Mouse (Mus musculus): ENCODE data around the gene Syt8. TPM values are rescaled to one million over a fixed set of nuclear protein-coding genes. Genes with fewer than 3 reads are reported as not detected.

The Syt8 gene
- total and polyA plus RNA-seq, 3 experiments, result not detected

DNA sequence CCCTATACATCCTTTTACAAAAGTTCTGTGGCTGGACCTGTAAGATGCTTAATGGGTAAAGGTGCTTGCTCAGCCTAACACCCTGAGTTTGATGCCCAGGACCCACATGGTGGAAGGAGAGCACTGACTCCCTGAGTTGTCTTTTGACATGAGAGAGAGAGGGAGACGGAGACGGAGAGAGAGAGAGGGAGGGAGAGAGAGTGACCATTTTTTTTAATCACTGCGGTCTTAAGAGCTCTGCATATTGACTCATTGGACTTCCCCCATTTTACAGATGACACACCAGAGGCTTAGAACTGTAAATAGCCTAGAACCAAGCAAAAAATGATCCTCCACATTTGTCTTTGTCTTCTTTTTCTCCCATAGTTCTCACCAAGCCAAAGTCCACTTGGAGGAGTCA lies 53.4 kb downstream of the Syt8 start:
- H3K9ac ChIP-seq (ENCODE audit: low read depth, low read length), result no peak overlapping the region
- no peaks in the 10 kb centered on the region for H3K36me3 ChIP-seq (ENCODE audit: control insufficient read depth, insufficient read depth, low read length)
- no peak for TF ChIP-seq POLR2A (IDR thresholded peaks at IDR 0.05; ENCODE audit: insufficient read depth, low read depth, low read length)
- TF ChIP-seq EP300 (IDR thresholded peaks at IDR 0.05; ENCODE audit: insufficient read depth, low read depth, low read length), result no peak
- no peak for TF ChIP-seq CTCF (IDR thresholded peaks at IDR 0.05)
- H3K27ac ChIP-seq, result no peak overlapping the region
- no peak for DNase-seq
- H3K4me3 ChIP-seq, result no peak overlapping the region
- intact Hi-C loops (cut with DNase I), result no loop called here
- WGBS, result 85% methylated on average over 3 of the region's 3 CpGs
- no peaks in the 10 kb centered on the region for H3K79me2 ChIP-seq (replicated peaks; ENCODE audit: control insufficient read depth, insufficient read depth, low read length)
- H3K27me3 ChIP-seq (ENCODE audit: control insufficient read depth, insufficient read depth, low read length), result no peaks in the 10 kb centered on the region
- peaks cover 11% of the 10 kb centered on the region for H3K4me1 ChIP-seq (ENCODE audit: control insufficient read depth, insufficient read depth, low read length)

Other genes starting within 250 kb of the Syt8 start
- not detected for gene Gm10153, start 244.5 kb upstream of the Syt8 start, total RNA-seq (2021)
- gene Gm10153, start 244.5 kb upstream of the Syt8 start, polyA plus RNA-seq (2012; rRNA removed), result not detected in 2 replicates
- gene Krtap5-3, start 233.5 kb upstream of the Syt8 start, total RNA-seq (2021), result not detected
- not detected in 2 replicates for gene Krtap5-3, start 233.5 kb upstream of the Syt8 start, polyA plus RNA-seq (2012; rRNA removed)
- not detected for gene Gm7579, start 223.0 kb upstream of the Syt8 start, total RNA-seq (2021)
- not detected in 2 replicates for gene Gm7579, start 223.0 kb upstream of the Syt8 start, polyA plus RNA-seq (2012; rRNA removed)
- gene Krtap5-5, start 204.9 kb upstream of the Syt8 start, total RNA-seq (2021), result not detected
- gene Krtap5-5, start 204.9 kb upstream of the Syt8 start, polyA plus RNA-seq (2012; rRNA removed), result not detected in 2 replicates
- gene Gm40460, start 193.8 kb upstream of the Syt8 start, total RNA-seq (2021), result not detected
- gene Gm40460, start 193.8 kb upstream of the Syt8 start, polyA plus RNA-seq (2012; rRNA removed), result not detected in 2 replicates
- gene Gm2431, start 176.5 kb upstream of the Syt8 start, total RNA-seq (2021), result not detected
- gene Gm2431, start 176.5 kb upstream of the Syt8 start, polyA plus RNA-seq (2012; rRNA removed), result not detected in 2 replicates
- gene Gm4559, start 160.5 kb upstream of the Syt8 start, total RNA-seq (2021), result not detected
- not detected in 2 replicates for gene Gm4559, start 160.5 kb upstream of the Syt8 start, polyA plus RNA-seq (2012; rRNA removed)
- not detected for gene Krtap5-1, start 137.7 kb upstream of the Syt8 start, total RNA-seq (2021)
- gene Krtap5-1, start 137.7 kb upstream of the Syt8 start, polyA plus RNA-seq (2012; rRNA removed), result not detected in 2 replicates
- gene Krtap5-4, start 131.3 kb upstream of the Syt8 start, total RNA-seq (2021), result not detected
- not detected in 2 replicates for gene Krtap5-4, start 131.3 kb upstream of the Syt8 start, polyA plus RNA-seq (2012; rRNA removed)
- gene Ifitm10, start 61.1 kb upstream of the Syt8 start, total RNA-seq (2021), result 1 to 10 TPM; 2.2 to 3.6 TPM
- 4.9 and 6.4 TPM in 2 replicates for gene Ifitm10, start 61.1 kb upstream of the Syt8 start, polyA plus RNA-seq (2012; rRNA removed)
- 1 to 10 TPM; 3.5 to 4.9 TPM for gene Gm49369, start 52.2 kb upstream of the Syt8 start, total RNA-seq (2021)
- gene Gm49369, start 52.2 kb upstream of the Syt8 start, polyA plus RNA-seq (2012; rRNA removed), result 0.23 TPM in 1 of 2 replicates, not detected in the other
- 100 to 1,000 TPM; 883 to 991 TPM for gene Ctsd, start 46.8 kb upstream of the Syt8 start, total RNA-seq (2021)
- 1,120 and 1,462 TPM in 2 replicates for gene Ctsd, start 46.8 kb upstream of the Syt8 start, polyA plus RNA-seq (2012; rRNA removed)
- gene Tnni2, start 7.0 kb downstream of the Syt8 start, total RNA-seq (2021), result 1 to 10 TPM; 2.7 to 3.0 TPM
- gene Tnni2, start 7.0 kb downstream of the Syt8 start, polyA plus RNA-seq (2012; rRNA removed), result 5.9 and 7.5 TPM in 2 replicates
- 10 to 100 TPM; 28.4 to 35.0 TPM for gene Lsp1, start 26.0 kb downstream of the Syt8 start, total RNA-seq (2021)
- 96.6 and 107 TPM in 2 replicates for gene Lsp1, start 26.0 kb downstream of the Syt8 start, polyA plus RNA-seq (2012; rRNA removed)
- gene Tnnt3, start 64.0 kb downstream of the Syt8 start, total RNA-seq (2021), result 1 to 10 TPM; 1.1 to 1.3 TPM
- 1.8 TPM in 1 of 2 replicates, not detected in the other for gene Tnnt3, start 64.0 kb downstream of the Syt8 start, polyA plus RNA-seq (2012; rRNA removed)
- gene Mrpl23, start 97.8 kb downstream of the Syt8 start, total RNA-seq (2021), result 1 to 10 TPM in 1 of 2 experiments, under 1 TPM in 1; 0.89 to 2.1 TPM
- 12.8 and 18.0 TPM in 2 replicates for gene Mrpl23, start 97.8 kb downstream of the Syt8 start, polyA plus RNA-seq (2012; rRNA removed)
- gene Igf2, start 232.0 kb downstream of the Syt8 start, total RNA-seq (2021), result 10 to 100 TPM; 60.0 to 75.2 TPM
- gene Igf2, start 232.0 kb downstream of the Syt8 start, polyA plus RNA-seq (2012; rRNA removed), result 64.5 and 80.0 TPM in 2 replicates
- gene Gm49394, start 235.1 kb downstream of the Syt8 start, total RNA-seq (2021), result not detected
- gene Gm49394, start 235.1 kb downstream of the Syt8 start, polyA plus RNA-seq (2012; rRNA removed), result not detected in 2 replicates